Mouse (Mus musculus): ENCODE data around the gene Slc9a7.

Gene Slc9a7

DNA sequence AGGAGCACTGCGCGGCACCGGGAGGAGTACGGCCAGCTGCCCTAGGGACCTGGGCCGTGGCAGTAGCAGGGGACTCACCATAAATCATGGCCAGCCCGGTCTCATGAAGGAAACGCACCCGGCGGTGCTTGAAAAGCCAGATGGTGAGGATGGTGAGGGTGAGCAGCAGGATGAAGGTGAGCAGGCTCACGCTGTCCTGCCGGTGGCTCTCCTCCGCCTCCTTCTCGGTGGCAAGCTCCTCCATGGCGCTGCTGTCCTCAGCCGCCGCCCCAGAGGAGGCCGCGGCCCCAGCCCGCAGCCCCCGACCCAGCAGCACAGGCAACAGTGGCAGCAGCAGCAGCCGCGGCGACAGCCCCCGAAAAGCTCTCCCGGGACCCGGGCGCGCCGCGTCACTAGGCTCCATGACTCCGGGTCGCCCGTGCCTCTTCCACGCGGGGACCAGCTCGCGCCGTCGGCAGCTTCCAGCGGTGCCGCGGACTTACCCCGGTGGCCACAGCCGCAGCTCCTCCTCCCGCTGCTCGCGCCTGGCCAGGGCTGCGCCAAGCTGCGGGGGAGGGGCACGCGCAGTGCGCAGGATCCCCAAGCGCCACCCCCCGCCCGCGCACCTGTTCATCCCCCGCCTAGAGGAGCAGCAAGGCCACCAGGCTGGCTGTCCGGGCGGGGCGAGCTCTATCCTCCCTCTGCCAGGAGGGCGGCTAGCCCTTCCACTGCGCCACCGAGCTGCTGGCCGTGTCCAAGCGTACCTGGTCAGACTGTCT lies at the start of gene Slc9a7:
Slc9a7 (minus strand) TSS at position 526 of the 758 bp plus-strand sequence.
- DNase-seq (ENCODE audit: low spot score) = peak; percentile 55

DNA sequence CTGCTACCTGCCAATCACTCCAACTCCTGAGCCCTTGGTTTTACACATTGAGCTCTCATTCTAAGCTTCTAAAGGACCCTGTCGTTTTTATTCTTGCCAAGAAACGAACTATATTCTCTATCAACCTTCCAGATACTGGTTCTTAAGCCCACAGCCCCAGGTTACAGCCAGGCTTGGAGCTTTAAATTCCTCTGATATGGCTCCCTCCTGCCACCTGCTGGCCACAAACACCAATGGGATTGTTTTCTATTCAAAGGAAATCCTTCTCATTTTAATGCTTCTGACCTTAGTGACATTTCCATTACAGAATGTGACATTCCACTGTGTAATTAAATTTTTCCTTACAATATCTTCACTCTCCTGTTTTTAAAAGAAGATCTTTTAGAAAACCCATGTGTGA lies 44.1 kb upstream of the Slc9a7 start:
- no peak for DNase-seq (ENCODE audit: low spot score)

DNA sequence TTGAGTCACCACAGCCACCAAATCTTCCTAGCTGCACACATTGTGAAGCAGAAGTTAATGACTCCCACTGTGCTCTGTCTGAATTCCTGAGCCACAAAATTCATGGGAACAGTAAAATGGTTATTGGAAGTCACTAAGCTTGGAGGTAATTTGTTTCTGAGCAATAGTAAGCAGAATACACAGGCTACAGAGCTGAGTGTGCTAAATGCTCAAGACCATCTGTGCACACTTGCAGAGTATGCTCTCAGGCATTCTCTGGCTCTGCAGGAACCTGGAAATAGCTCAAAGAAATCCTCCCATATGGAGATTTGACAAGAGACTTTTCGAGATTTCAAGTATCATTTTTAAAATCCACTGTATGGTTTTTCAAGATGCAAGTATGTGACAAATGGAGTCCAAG lies 41.1 kb upstream of the Slc9a7 start:
- DNase-seq (ENCODE audit: low spot score) = no peak

- no peak for DNase-seq (ENCODE audit: low spot score)
Observed at GRCm38 (mm10) chrX:20307215-20307614, 15.6 kb upstream of the Slc9a7 start.

GRCm38 (mm10) chrX:20305941-20306340 lies 14.3 kb upstream of the Slc9a7 start:
- DNase-seq (ENCODE audit: low spot score) = no peak

- DNase-seq (ENCODE audit: low spot score) = no peak
Observed at GRCm38 (mm10) chrX:20303280-20303679, 11.7 kb upstream of the Slc9a7 start.

GRCm38 (mm10) chrX:20292040-20292417 lies 422 bp upstream of the Slc9a7 start:
- DNase-seq (ENCODE audit: low spot score) = no peak

GRCm38 (mm10) chrX:20290715-20291114 lies 892 bp downstream of the Slc9a7 start:
- DNase-seq (ENCODE audit: low spot score) = no peak

DNA sequence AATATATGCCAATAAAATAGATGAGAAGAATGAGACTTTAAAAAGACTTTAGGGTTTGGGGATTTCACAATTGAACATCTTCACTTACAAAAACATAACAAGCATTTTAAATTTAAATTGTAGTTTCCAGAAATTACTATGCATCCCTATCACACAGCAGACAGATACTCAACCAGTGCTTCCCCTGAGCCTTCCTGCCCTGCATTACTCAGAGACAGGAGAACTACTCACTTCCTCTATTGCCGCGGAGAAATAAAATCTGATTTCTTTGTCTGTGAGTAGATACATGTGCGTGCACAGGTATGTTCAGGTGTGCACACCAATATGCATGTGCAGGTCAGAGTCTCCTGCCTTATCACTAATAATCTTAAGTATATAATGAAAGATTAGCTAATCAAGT lies 2.9 kb downstream of the Slc9a7 start:
- DNase-seq (ENCODE audit: low spot score) = no peak

DNA sequence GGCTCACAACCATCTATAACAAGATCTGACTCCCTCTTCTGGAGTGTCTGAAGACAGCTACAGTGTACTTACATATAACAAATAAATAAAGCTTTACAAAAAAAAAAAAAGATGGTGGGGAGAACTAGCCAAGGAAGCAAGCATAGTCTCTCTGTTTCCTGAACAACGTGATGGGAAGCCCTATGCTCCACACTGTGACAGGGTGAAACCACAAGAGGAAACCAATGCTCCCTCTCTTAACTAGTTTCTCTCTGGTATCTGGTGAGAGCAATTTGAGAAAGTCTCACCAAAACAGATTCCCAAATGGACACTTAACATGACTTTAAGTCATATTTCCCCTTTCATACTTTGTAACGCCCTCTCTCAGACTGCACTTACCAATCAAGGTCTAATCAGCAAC lies 5.4 kb downstream of the Slc9a7 start:
- DNase-seq (ENCODE audit: low spot score) = no peak

- no peak for DNase-seq (ENCODE audit: low spot score)
Observed at GRCm38 (mm10) chrX:20279424-20279823, 12.2 kb downstream of the Slc9a7 start.

- no peak for DNase-seq (ENCODE audit: low spot score)
Observed at GRCm38 (mm10) chrX:20273854-20274253, 17.8 kb downstream of the Slc9a7 start.

DNA sequence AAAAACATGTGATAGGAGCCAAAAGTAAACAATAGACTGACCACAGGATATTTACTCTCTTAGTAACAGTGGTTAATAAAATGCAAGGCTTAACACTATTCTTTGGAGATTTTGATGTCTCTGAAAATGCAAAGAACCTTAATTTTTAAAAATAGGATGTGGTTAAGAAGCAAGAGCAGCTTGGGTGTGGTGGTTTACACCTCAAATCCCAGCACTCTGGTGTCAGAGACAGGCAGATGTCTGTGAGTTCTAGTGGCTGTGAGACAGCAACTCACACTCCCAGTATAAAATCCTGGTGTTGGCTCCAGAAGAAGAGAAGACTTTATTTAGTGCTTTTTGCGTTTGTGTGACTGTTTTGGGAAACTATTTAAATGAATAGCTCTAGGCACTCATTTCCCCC lies 19.6 kb downstream of the Slc9a7 start:
- DNase-seq (ENCODE audit: low spot score) = no peak

DNA sequence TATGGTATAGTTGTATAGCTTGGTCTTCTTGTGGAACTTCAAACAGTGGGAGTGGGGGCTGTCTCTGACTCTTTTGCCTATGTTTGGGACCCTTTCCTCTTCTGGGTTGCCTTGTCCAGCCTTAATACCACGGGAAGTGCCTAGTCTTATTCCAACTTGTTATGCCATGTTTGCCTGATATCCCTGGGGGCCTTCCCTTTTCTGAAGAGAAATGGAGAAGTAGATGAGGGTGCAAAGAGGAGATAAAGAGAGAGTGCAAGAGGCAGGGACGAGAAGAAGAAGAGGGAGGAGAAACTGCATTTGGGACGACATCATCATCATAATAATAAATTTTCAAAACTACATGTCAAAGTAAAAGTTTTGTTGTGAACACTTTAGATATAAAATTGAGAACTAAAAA lies 21.6 kb downstream of the Slc9a7 start:
- no peak for DNase-seq (ENCODE audit: low spot score)

DNA sequence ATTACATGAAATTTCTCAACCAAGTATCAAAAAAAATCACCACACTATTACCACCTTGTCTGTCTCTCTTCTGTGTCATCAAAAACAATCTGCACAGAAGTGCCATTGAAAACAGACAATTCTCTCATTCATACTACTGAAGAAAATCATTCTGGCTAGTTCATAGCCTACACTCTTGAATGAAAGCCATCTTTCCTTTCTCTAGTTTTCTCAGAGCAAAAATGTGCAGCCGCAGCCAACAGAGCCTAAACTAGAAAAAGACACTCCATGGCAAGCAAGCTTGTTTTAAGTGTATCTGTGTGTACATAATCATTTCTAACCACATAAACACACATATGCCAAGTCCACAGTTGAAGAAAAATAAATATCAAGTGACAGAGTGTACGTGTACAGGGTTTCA lies 27.2 kb downstream of the Slc9a7 start:
- DNase-seq (ENCODE audit: low spot score) = no peak

GRCm38 (mm10) chrX:20228102-20228501 lies 63.5 kb downstream of the Slc9a7 start:
- DNase-seq (ENCODE audit: low spot score) = no peak

GRCm38 (mm10) chrX:20221486-20221885 lies 70.1 kb downstream of the Slc9a7 start:
- no peak for DNase-seq (ENCODE audit: low spot score)

- no peak for DNase-seq (ENCODE audit: low spot score)
Observed at GRCm38 (mm10) chrX:20185616-20186015, 106.0 kb downstream of the Slc9a7 start.

- no peak for DNase-seq (ENCODE audit: low spot score)
Observed at GRCm38 (mm10) chrX:20176792-20177191, 114.8 kb downstream of the Slc9a7 start.

DNA sequence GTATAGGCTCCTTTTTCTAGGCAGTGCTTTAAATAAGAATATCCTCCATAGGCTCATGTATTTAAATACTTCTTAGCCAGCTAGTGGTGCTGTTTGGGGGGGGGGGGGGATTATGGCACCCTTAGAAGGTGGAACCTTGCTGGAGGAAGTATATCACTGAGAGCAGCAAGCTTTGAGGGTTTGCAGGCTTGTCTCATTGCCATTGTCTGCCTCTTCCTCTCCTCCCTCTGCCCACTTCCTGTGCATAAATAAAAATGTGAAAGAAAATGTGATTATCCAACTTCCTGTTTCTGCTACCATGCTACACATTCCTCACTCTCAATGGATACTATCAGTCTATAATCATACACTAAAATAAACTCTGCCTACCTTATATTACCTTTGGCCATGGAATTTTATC lies 123.2 kb downstream of the Slc9a7 start:
- no peak for DNase-seq (ENCODE audit: low spot score)

DNA sequence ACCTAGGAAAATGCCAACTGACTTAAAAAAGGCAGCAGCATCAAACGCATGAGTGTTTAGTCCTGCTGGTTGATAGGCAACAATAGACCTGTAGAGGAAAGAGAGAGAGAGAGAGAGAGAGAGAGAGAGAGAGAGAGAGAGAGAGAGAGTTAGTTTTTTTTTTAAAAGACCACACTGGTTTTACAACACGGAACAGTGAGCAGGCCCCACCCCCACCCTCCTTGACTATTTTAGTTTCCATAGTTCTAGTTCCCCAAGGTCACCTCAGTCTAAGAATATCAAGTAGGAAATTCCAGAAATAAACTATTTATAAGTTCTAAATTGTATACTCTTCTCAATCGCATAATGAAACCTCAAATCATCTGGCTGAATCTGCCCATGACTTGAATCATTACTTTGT lies 126.6 kb downstream of the Slc9a7 start:
- no peak for DNase-seq (ENCODE audit: low spot score)

- peak; percentile 53 for DNase-seq (ENCODE audit: low spot score)
Observed at GRCm38 (mm10) chrX:20162322-20162711, 129.3 kb downstream of the Slc9a7 start.

- no peak for DNase-seq (ENCODE audit: low spot score)
Observed at GRCm38 (mm10) chrX:20161687-20162321, 129.8 kb downstream of the Slc9a7 start.

- no peak for DNase-seq (ENCODE audit: low spot score)
Observed at GRCm38 (mm10) chrX:20160301-20160700, 131.3 kb downstream of the Slc9a7 start.
